Mouse (Mus musculus) adrenal gland, adult 8-10 months (tissue): ENCODE measurements around the gene Gm10203. TPM values are rescaled to one million over a fixed set of nuclear protein-coding genes. Genes with fewer than 3 reads are reported as not detected.

Experiments
- total RNA-seq, 4 experiments: library from RNA; stranded (reverse); gene quantifications; 2 replicates each; pipeline ENCODE4 v1.2.4; 2022

Gm10203 gene
- total RNA-seq, 4 experiments from 2014 or later, result not detected

Other genes starting within 250 kb of the Gm10203 start
- 10 to 100 TPM; 14.3 to 23.6 (median 16.8) TPM for gene Caprin2, start 233.9 kb upstream of the Gm10203 start, total RNA-seq
- 10 to 100 TPM; 15.5 to 50.0 (median 31.4) TPM for gene Sinhcaf, start 183.7 kb upstream of the Gm10203 start, total RNA-seq
- gene Dennd5b, start 28.5 kb upstream of the Gm10203 start, total RNA-seq, result 10 to 100 TPM; 16.5 to 25.7 (median 20.6) TPM
- gene Etfbkmt, start 9.7 kb downstream of the Gm10203 start, total RNA-seq, result 10 to 100 TPM; 20.6 to 32.3 (median 22.0) TPM
- 10 to 100 TPM; 26.3 to 38.3 (median 29.6) TPM for gene Amn1, start 58.5 kb downstream of the Gm10203 start, total RNA-seq
- gene Resf1, start 179.2 kb downstream of the Gm10203 start, total RNA-seq, result 10 to 100 TPM; 29.2 to 48.3 (median 43.2) TPM